Mouse (Mus musculus) cerebellum, adult 2 months (tissue): ENCODE data around the gene Wnt7b.

Experiments used
- CTCF ChIP-seq: fragments of 200-500 bp; IDR thresholded peaks from 2 replicates; pipeline ENCODE4 v1.5.1; 2011; ENCODE audit warnings: low read depth, mild to moderate bottlenecking, control low read depth, low read length, moderate library complexity, borderline replicate concordance; ENCODE audit not compliant: insufficient read depth
- POLR2A ChIP-seq: fragments of 200-500 bp; IDR thresholded peaks from 2 replicates; pipeline ENCODE4 v1.6.1; 2011; ENCODE audit warnings: low read length, control low read depth, borderline replicate concordance; ENCODE audit not compliant: insufficient read depth

DNA sequence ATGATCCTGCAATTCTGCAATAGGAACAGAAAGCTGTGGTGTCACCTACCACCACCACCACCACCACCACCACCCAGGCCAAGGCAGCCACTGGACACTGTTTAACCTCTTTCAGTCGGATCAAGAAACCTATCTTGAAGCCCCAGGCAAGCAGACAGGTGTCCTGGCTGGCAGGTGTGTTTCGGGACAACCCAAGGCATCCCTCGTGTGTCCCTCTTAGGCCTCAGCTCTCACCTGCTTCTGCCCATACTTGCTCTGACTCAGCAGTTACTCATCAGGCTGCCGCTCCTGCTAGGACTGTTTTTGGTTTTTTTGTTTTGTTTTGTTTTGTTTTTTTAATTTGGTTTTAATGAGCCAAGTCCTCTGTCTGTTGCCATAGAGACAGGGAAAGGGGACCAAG is 35.8 kb downstream of the Wnt7b start:
- no peak for TF ChIP-seq CTCF
- TF ChIP-seq POLR2A: no peak
